Mouse (Mus musculus): ENCODE data around the gene Mast4. TPM values are rescaled to one million over a fixed set of nuclear protein-coding genes. Genes with fewer than 3 reads are reported as not detected.
"Not testable (repeated sequence)": the region's sequence is repeated elsewhere in the genome, so short reads cannot be mapped to it uniquely, and the experiment has no call there.

The Mast4 gene
- total and polyA plus RNA-seq, 3 experiments = 0.04 to 1.1 (median 0.23) TPM

DNA sequence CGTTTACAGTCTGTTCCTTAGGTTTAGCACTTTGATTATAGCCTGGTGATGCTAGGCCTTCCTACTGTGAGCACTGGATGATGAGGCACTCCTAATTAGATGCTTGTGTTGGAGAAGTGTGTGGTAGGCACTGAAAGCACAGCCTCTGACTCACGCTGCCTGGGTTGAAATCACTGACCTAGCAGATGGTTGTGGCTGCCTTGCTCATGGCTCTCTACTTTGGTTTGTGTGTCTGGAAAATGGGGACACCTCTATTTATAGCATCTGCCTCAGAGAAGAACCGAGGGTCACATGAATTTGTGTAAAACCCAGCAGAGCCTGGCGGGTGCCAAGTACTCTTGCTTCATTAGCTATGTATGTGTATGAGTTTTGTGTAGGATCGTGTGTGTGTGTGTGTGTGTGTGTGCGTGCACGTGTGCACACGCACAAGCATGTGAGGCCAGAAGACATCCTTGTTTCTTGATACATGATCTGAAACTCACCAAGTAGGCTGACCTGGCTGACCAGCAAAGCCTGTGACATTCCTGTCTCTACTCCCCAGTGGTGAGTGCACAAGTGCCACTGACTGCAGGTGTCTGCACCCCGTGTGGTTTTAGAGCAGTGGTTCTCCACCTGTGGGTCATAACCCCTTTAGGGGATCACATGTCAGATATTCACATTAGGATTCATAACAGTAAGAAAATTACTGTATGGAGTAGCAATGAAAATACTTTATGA lies 588.5 kb downstream of the Mast4 start:
- no peak overlapping the region for H3K4me3 ChIP-seq (ENCODE audit: low read depth, low read length)
- no peak for TF ChIP-seq TAL1 (conservative IDR thresholded peaks at IDR 0.05; ENCODE audit: low read depth, low read length)
- TF ChIP-seq POLR2AphosphoS5 (IDR thresholded peaks at IDR 0.05; ENCODE audit: insufficient replicate concordance, low read depth, low read length) = no peak
- no peak for TF ChIP-seq GATA1 (IDR thresholded peaks at IDR 0.05; ENCODE audit: borderline replicate concordance, low read length)
- TF ChIP-seq GATA2 (IDR thresholded peaks at IDR 0.05; ENCODE audit: borderline replicate concordance, low read depth, low read length) = no peak
- TF ChIP-seq CTCF (IDR thresholded peaks at IDR 0.05; ENCODE audit: low read depth, low read length) = no peak
- ATAC-seq (ENCODE audit: extremely low read depth, insufficient number of reproducible peaks, low FRiP score, poor library complexity, severe bottlenecking) (no peak), DNase-seq (ENCODE audit: low spot score) (no peak)
- H3K36me3 ChIP-seq (replicated peaks) = no peaks in the 10 kb centered on the region
- no peaks in the 10 kb centered on the region for H3K4me1 ChIP-seq (ENCODE audit: insufficient read depth, low read depth, low read length)
- no peaks in the 10 kb centered on the region for H3K9me3 ChIP-seq (replicated peaks)
- H3K27me3 ChIP-seq (ENCODE audit: insufficient read depth, low read length) = no peaks in the 10 kb centered on the region

DNA sequence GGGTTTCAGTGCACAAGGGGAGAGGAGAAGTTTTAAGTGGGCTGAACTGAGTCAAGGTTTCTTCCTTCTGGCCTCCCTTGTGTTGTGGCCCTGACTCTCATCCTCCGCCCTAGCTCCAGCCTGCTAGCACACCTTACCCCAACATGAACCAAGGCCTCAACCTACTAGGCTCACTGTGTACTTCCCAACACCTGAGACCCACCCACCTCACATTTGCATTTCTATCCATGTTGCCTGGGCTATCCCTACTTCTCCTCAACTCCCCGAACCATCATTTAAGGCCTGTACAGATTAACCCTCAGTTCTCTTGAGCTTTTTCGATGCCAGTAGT lies 589.1 kb downstream of the Mast4 start:
- Histone ChIP-seq H3K27me3 (ENCODE audit: insufficient read depth, low read length) (no peaks in the 10 kb centered on the region), H3K36me3 (replicated peaks) (no peaks in the 10 kb centered on the region), H3K4me3 (ENCODE audit: low read depth, low read length) (no peak overlapping the region), H3K9me3 (replicated peaks) (no peaks in the 10 kb centered on the region), H3K4me1 (ENCODE audit: insufficient read depth, low read depth, low read length) (no peaks in the 10 kb centered on the region)
- TF ChIP-seq GATA1 (IDR thresholded peaks at IDR 0.05; ENCODE audit: borderline replicate concordance, low read length) (no peak), GATA2 (IDR thresholded peaks at IDR 0.05; ENCODE audit: borderline replicate concordance, low read depth, low read length) (no peak), TAL1 (conservative IDR thresholded peaks at IDR 0.05; ENCODE audit: low read depth, low read length) (no peak), CTCF (IDR thresholded peaks at IDR 0.05; ENCODE audit: low read depth, low read length) (no peak), POLR2AphosphoS5 (IDR thresholded peaks at IDR 0.05; ENCODE audit: insufficient replicate concordance, low read depth, low read length) (no peak)
- no peak for DNase-seq (ENCODE audit: low spot score)
- no peak for ATAC-seq (ENCODE audit: extremely low read depth, insufficient number of reproducible peaks, low FRiP score, poor library complexity, severe bottlenecking)

DNA sequence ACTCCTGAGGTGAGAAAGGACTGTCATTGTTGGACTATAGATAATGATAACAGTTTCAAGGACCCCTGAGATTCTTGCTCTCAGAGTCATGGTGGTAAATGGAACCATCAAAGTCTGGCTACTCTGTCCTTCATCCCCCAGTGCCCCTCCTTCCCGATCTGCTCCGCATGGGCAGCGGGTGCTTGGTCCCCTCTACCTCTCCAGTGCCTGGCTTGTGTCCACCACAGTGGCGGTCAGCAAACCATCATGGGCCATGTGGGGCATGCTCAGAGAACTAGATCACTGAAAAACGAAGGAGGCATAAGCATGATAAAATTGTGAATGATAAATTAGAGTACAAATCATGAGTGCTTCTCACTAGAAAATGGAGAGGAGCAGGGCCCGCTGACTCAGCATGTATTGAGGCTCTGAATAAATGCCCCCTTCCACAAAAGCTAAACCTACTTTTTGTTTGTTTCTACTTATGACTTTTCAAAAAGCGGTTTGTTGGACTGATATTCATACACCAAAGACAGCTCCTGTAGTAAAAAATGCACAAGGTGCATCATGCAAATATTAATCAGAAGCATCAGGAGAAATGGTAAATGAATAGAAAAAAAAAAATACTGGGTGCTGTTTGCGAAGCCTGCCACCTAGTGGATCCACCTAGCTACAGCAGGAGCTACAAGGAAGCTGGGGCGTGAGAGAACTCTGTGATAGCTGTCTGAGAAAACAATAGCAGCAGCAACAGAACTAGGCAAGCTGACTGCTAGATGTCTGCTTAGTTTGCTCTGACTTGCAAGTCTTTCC lies 589.6 kb downstream of the Mast4 start:
- no peak overlapping the region for H3K4me3 ChIP-seq (ENCODE audit: low read depth, low read length)
- ATAC-seq (ENCODE audit: extremely low read depth, insufficient number of reproducible peaks, low FRiP score, poor library complexity, severe bottlenecking) (no peak), DNase-seq (ENCODE audit: low spot score) (peak; percentile 25)
- no peaks in the 10 kb centered on the region for H3K27me3 ChIP-seq (ENCODE audit: insufficient read depth, low read length)
- H3K36me3 ChIP-seq (replicated peaks) = no peaks in the 10 kb centered on the region
- H3K9me3 ChIP-seq (replicated peaks) = no peaks in the 10 kb centered on the region
- TF ChIP-seq GATA1 (IDR thresholded peaks at IDR 0.05; ENCODE audit: borderline replicate concordance, low read length) = no peak
- TF ChIP-seq CTCF (IDR thresholded peaks at IDR 0.05; ENCODE audit: low read depth, low read length) = peak; percentile 72
- TF ChIP-seq GATA2 (IDR thresholded peaks at IDR 0.05; ENCODE audit: borderline replicate concordance, low read depth, low read length) = no peak
- no peaks in the 10 kb centered on the region for H3K4me1 ChIP-seq (ENCODE audit: insufficient read depth, low read depth, low read length)

DNA sequence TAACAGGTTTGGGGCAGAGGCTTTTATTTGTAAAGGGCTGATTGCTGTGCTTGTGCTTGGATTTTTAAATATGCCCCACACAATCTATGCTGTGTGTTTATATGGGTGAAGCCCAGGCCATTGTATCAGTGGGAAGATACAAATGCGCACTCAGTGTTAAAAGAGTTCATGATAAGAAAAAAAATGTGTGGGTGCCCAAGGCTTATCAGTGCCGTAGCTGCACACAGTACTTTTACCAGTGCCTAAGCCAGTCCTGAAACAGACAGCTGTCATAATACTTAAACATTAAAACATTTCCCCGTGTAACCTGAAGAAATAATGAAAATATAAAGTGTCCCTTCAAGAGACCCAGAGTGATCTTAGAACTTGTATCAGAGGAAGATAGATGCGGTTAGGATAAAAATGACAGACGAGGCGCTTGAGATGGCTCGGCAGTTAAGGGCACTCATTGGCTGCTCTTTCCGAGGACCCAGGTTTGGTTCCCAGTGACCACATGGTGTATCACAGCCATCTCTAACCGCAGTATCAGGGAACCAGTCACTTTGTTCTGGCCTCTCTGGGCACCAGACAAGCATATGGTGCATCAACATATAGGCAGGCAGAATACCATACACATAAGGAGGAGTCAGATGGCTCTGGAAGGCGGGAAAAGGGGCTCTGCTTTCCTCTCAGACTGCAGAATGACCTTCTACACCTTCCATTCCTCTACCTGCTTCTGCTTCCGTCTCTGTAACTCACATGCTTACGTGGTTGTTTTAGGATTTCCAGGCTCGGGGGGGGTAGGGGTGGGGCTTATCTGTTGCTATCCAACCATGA lies 594.4 kb downstream of the Mast4 start:
- Histone ChIP-seq H3K36me3 (replicated peaks) (no peaks in the 10 kb centered on the region), H3K4me3 (ENCODE audit: low read depth, low read length) (no peak overlapping the region), H3K4me1 (ENCODE audit: insufficient read depth, low read depth, low read length) (no peaks in the 10 kb centered on the region; the same call in 1 of the 2 replicates), H3K27me3 (ENCODE audit: insufficient read depth, low read length) (peaks cover 8% of the 10 kb centered on the region; the same call in 1 of the 2 replicates), H3K9me3 (replicated peaks) (no peaks in the 10 kb centered on the region)
- DNase-seq (ENCODE audit: low spot score) (no peak), ATAC-seq (ENCODE audit: extremely low read depth, insufficient number of reproducible peaks, low FRiP score, poor library complexity, severe bottlenecking) (no peak)
- TF ChIP-seq CTCF (IDR thresholded peaks at IDR 0.05; ENCODE audit: low read depth, low read length) (no peak), GATA1 (IDR thresholded peaks at IDR 0.05; ENCODE audit: borderline replicate concordance, low read length) (no peak), POLR2AphosphoS5 (IDR thresholded peaks at IDR 0.05; ENCODE audit: insufficient replicate concordance, low read depth, low read length) (no peak), GATA2 (IDR thresholded peaks at IDR 0.05; ENCODE audit: borderline replicate concordance, low read depth, low read length) (no peak), TAL1 (conservative IDR thresholded peaks at IDR 0.05; ENCODE audit: low read depth, low read length) (no peak)

DNA sequence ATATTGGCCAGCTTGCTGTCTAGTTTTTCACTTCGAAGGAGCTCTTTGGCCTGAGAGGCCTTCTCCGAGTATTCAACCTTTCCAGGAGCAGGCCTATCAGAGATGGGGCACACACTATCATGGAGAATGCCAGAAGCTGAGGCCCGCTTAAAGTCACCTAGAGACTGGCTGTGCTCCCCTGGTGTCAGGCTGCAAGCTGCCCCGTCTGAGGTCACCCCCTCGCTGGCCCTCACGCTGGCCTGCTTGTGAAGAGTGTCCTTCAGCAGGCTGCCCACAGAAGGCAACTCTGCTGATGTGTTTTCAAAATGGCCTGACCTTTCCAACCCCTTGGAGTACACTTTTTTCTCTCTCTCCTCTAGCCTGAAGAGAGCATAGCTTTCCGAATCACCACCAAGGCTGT lies 596.5 kb downstream of the Mast4 start:
- DNase-seq (ENCODE audit: low spot score) (no peak), ATAC-seq (ENCODE audit: extremely low read depth, insufficient number of reproducible peaks, low FRiP score, poor library complexity, severe bottlenecking) (no peak)
- Histone ChIP-seq H3K4me3 (ENCODE audit: low read depth, low read length) (no peak overlapping the region), H3K4me1 (ENCODE audit: insufficient read depth, low read depth, low read length) (no peaks in the 10 kb centered on the region; the same call in 1 of the 2 replicates), H3K27me3 (ENCODE audit: insufficient read depth, low read length) (peaks cover 8% of the 10 kb centered on the region; the same call in 1 of the 2 replicates), H3K9me3 (replicated peaks) (no peaks in the 10 kb centered on the region), H3K36me3 (replicated peaks) (no peaks in the 10 kb centered on the region)
- TF ChIP-seq POLR2AphosphoS5 (IDR thresholded peaks at IDR 0.05; ENCODE audit: insufficient replicate concordance, low read depth, low read length) (no peak), CTCF (IDR thresholded peaks at IDR 0.05; ENCODE audit: low read depth, low read length) (no peak), TAL1 (conservative IDR thresholded peaks at IDR 0.05; ENCODE audit: low read depth, low read length) (no peak), GATA2 (IDR thresholded peaks at IDR 0.05; ENCODE audit: borderline replicate concordance, low read depth, low read length) (no peak), GATA1 (IDR thresholded peaks at IDR 0.05; ENCODE audit: borderline replicate concordance, low read length) (no peak)

DNA sequence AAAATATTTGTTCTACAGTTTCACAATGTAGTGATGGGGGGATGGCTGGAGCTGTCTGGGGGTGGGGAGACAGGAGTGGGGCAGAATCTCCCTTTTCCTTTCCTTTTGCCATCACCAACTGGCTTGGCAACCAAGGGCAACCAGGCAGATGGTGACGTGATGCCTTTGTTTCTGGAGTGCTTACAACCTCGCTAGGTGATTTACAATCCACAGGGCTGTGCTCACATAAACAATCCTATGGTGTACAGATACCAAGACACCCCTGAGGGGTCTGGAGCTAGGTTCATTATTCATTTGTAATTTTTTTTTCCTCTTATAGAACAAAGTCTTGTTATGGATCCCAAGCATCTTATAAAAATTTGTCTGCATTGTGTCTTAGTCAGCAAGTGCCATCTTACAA lies 601.2 kb downstream of the Mast4 start:
- no peaks in the 10 kb centered on the region for H3K4me1 ChIP-seq (ENCODE audit: insufficient read depth, low read depth, low read length)
- H3K9me3 ChIP-seq (replicated peaks) = no peaks in the 10 kb centered on the region
- no peak overlapping the region for H3K4me3 ChIP-seq (ENCODE audit: low read depth, low read length)
- ATAC-seq (ENCODE audit: extremely low read depth, insufficient number of reproducible peaks, low FRiP score, poor library complexity, severe bottlenecking) (no peak), DNase-seq (ENCODE audit: low spot score) (no peak)
- H3K36me3 ChIP-seq (replicated peaks) = no peaks in the 10 kb centered on the region
- peaks cover 6% of the 10 kb centered on the region; the same call in 1 of the 2 replicates for H3K27me3 ChIP-seq (ENCODE audit: insufficient read depth, low read length)
- TF ChIP-seq POLR2AphosphoS5 (IDR thresholded peaks at IDR 0.05; ENCODE audit: insufficient replicate concordance, low read depth, low read length) = no peak
- TF ChIP-seq CTCF (IDR thresholded peaks at IDR 0.05; ENCODE audit: low read depth, low read length) = no peak
- no peak for TF ChIP-seq TAL1 (conservative IDR thresholded peaks at IDR 0.05; ENCODE audit: low read depth, low read length)
- no peak for TF ChIP-seq GATA1 (IDR thresholded peaks at IDR 0.05; ENCODE audit: borderline replicate concordance, low read length)
- no peak for TF ChIP-seq GATA2 (IDR thresholded peaks at IDR 0.05; ENCODE audit: borderline replicate concordance, low read depth, low read length)

DNA sequence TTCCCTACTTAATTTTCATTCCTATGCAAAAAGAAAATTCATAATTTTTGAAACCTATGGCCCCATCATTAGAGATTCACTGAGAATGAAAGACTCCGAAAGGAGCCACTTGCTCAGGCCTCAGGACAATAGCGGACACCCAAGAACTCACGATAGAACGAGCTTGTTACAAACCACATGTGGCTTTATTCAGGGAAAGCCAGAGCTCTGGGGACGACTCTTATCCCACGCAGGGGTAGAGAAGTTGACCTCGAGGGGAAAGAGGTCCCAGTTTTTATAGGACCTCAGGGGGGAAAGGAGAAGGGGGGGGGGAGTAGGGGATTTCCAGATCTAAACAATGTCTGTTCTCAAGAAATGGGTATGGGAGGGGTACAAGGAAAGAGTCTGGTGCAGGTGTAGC lies 605.3 kb downstream of the Mast4 start:
- ATAC-seq (ENCODE audit: extremely low read depth, insufficient number of reproducible peaks, low FRiP score, poor library complexity, severe bottlenecking); H3K36me3 ChIP-seq (replicated peaks); DNase-seq (ENCODE audit: low spot score); H3K4me3 ChIP-seq (ENCODE audit: low read depth, low read length); H3K27me3 ChIP-seq (ENCODE audit: insufficient read depth, low read length); H3K4me1 ChIP-seq (ENCODE audit: insufficient read depth, low read depth, low read length); H3K9me3 ChIP-seq (replicated peaks): not testable (repeated sequence)

All from G1E (cell line).